Mouse (Mus musculus) kidney, adult 11 months (tissue): ENCODE measurements around the gene Rbm38.

ENCODE experiments used
- DNase-seq: peaks from one replicate; pipeline ENCODE4 v3.0.0; 2022

Rbm38 gene

GRCm38 (mm10) chr2:173017940-173018339, 2.4 kb upstream of the Rbm38 start:
- no peak for DNase-seq

GRCm38 (mm10) chr2:173018618-173019017, 1.7 kb upstream of the Rbm38 start:
- DNase-seq, result peak; percentile 57

GRCm38 (mm10) chr2:173019322-173019721, 976 bp upstream of the Rbm38 start:
- DNase-seq, result no peak

GRCm38 (mm10) chr2:173019790-173020189, 508 bp upstream of the Rbm38 start:
- DNase-seq, result peak; percentile 90

- peak; percentile 86 for DNase-seq
These were observed 1.3 kb downstream of the Rbm38 start for GRCm38 (mm10) chr2:173021633-173022055.

- no peak for DNase-seq
These were observed 1.9 kb downstream of the Rbm38 start for GRCm38 (mm10) chr2:173022056-173022681.

- no peak for DNase-seq
These were observed 2.5 kb downstream of the Rbm38 start for GRCm38 (mm10) chr2:173022813-173023212.

- DNase-seq, result no peak
These were observed 3.1 kb downstream of the Rbm38 start for GRCm38 (mm10) chr2:173023371-173023851.

- no peak for DNase-seq
These were observed 3.7 kb downstream of the Rbm38 start for GRCm38 (mm10) chr2:173023966-173024365.

- no peak for DNase-seq
These were observed 4.1 kb downstream of the Rbm38 start for GRCm38 (mm10) chr2:173024392-173024791.

- DNase-seq, result no peak
These were observed 4.6 kb downstream of the Rbm38 start for GRCm38 (mm10) chr2:173024938-173025337.

- DNase-seq, result no peak
These were observed 6.0 kb downstream of the Rbm38 start for GRCm38 (mm10) chr2:173026286-173026685.

GRCm38 (mm10) chr2:173026688-173027131, 6.4 kb downstream of the Rbm38 start:
- no peak for DNase-seq

GRCm38 (mm10) chr2:173027169-173027823, 7.0 kb downstream of the Rbm38 start:
- no peak for DNase-seq

- no peak for DNase-seq
These were observed 7.7 kb downstream of the Rbm38 start for GRCm38 (mm10) chr2:173027824-173028495.

GRCm38 (mm10) chr2:173028508-173029031, 8.3 kb downstream of the Rbm38 start:
- DNase-seq, result no peak

- no peak for DNase-seq
These were observed 10.5 kb downstream of the Rbm38 start for GRCm38 (mm10) chr2:173030591-173031338.

GRCm38 (mm10) chr2:173033531-173033930, 13.2 kb downstream of the Rbm38 start:
- DNase-seq, result no peak

- no peak for DNase-seq
These were observed 14.7 kb downstream of the Rbm38 start for GRCm38 (mm10) chr2:173034998-173035397.

GRCm38 (mm10) chr2:173035653-173036052, 15.4 kb downstream of the Rbm38 start:
- no peak for DNase-seq

- no peak for DNase-seq
These were observed 15.8 kb downstream of the Rbm38 start for GRCm38 (mm10) chr2:173036055-173036454.

GRCm38 (mm10) chr2:173036611-173037010, 16.3 kb downstream of the Rbm38 start:
- no peak for DNase-seq

GRCm38 (mm10) chr2:173037347-173037746, 17.0 kb downstream of the Rbm38 start:
- DNase-seq, result no peak
